ENCODE assay signal across 19 mouse cellular contexts in genomic region chr1:75518427-75518826, GRCm38 (mm10). TPM values are rescaled to one million over a fixed set of nuclear protein-coding genes. Genes with fewer than 3 reads are reported as not detected.
A peak's percentile ranks its signal among the peaks of the same experiment; 100 is the strongest.
DNase-seq lines count a peak whose midpoint lies in the region; ATAC-seq and TF ChIP-seq lines count a peak whose summit lies in the region.
"Had no signal": no experiment of that assay in that cellular context is flagged by ENCODE, and none has a peak within 500 bp of the region (broad histone marks: within the 10 kb centered on the region; RNA-seq: fewer than 3 reads in every experiment).

No protein-coding gene starts in this region.

- no peaks in the 10 kb centered on the region for H3K36me3 ChIP-seq in kidney, postnatal 0 days (ENCODE audit: insufficient read depth, low read length)
- no peaks in the 10 kb centered on the region for H3K36me3 ChIP-seq in ES-Bruce4 (ENCODE audit: control insufficient read depth, insufficient read depth, low read length, poor library complexity, severe bottlenecking)
- no peaks in the 10 kb centered on the region for H3K36me3 ChIP-seq in intestine, embryonic 16.5 days (ENCODE audit: control insufficient read depth, insufficient read depth, low read length)
- no peaks in the 10 kb centered on the region for H3K36me3 ChIP-seq in thymus, adult 2 months (ENCODE audit: control insufficient read depth, insufficient read depth, low read length)
- H3K36me3 ChIP-seq: forebrain, embryonic 12.5 days; limb, embryonic 13.5 days; liver, embryonic 15.5 days; midbrain, embryonic 12.5 days had no signal

- H3K9me3 ChIP-seq in kidney, postnatal 0 days (replicated peaks; ENCODE audit: low read length): no peaks in the 10 kb centered on the region
- no peaks in the 10 kb centered on the region for H3K9me3 ChIP-seq in ES-Bruce4 (replicated peaks; ENCODE audit: control insufficient read depth, insufficient read depth, low read length, poor library complexity, severe bottlenecking)
- H3K9me3 ChIP-seq in intestine, embryonic 16.5 days (ENCODE audit: control insufficient read depth, low read length): no peaks in the 10 kb centered on the region
- H3K9me3 ChIP-seq: forebrain, embryonic 12.5 days; limb, embryonic 13.5 days; liver, embryonic 15.5 days; midbrain, embryonic 12.5 days had no signal

- H3K4me1 ChIP-seq in kidney, postnatal 0 days (replicated peaks; ENCODE audit: insufficient read depth, low read length): no peaks in the 10 kb centered on the region; the same call in 1 of the 2 replicates
- peaks cover 5% of the 10 kb centered on the region for H3K4me1 ChIP-seq in ES-Bruce4 (ENCODE audit: control insufficient read depth, insufficient read depth, low read length)
- peaks cover 23% of the 10 kb centered on the region for H3K4me1 ChIP-seq in intestine, embryonic 16.5 days (ENCODE audit: control insufficient read depth, insufficient read depth, low read length)
- H3K4me1 ChIP-seq in thymus, adult 2 months (replicated peaks; ENCODE audit: control insufficient read depth, insufficient read depth, low read length): no peaks in the 10 kb centered on the region

- no peak for TF ChIP-seq POLR2A in ES-Bruce4 (IDR thresholded peaks at IDR 0.05; ENCODE audit: insufficient read depth, low read length)
- TF ChIP-seq POLR2A in thymus, adult 2 months (IDR thresholded peaks at IDR 0.05; ENCODE audit: control insufficient read depth, extremely low read depth, insufficient read depth, low read length, poor library complexity): no peak

- 93% methylated on average over 4 of the region's 4 CpGs for WGBS in kidney, postnatal 0 days
- WGBS in intestine, embryonic 16.5 days: 92% methylated on average over 4 of the region's 4 CpGs
- 93% methylated on average over 4 of the region's 4 CpGs for WGBS in thymus, adult 2 months

- intact Hi-C loops in left cerebral cortex, postnatal 4 days (cut with DNase I): no loop called here

- H3K27me3 ChIP-seq in kidney, postnatal 0 days (ENCODE audit: insufficient read depth, low read length): no peaks in the 10 kb centered on the region
- H3K27me3 ChIP-seq in ES-Bruce4 (ENCODE audit: control insufficient read depth, insufficient read depth, low read length, poor library complexity, severe bottlenecking): no peaks in the 10 kb centered on the region
- H3K27me3 ChIP-seq in intestine, embryonic 16.5 days (replicated peaks; ENCODE audit: control insufficient read depth, insufficient read depth, low read length): no peaks in the 10 kb centered on the region
- no peaks in the 10 kb centered on the region for H3K27me3 ChIP-seq in thymus, adult 2 months (ENCODE audit: control insufficient read depth, insufficient read depth, low read length)
- H3K27me3 ChIP-seq: forebrain, embryonic 12.5 days; limb, embryonic 13.5 days; liver, embryonic 15.5 days; midbrain, embryonic 12.5 days had no signal

- H3K4me3 ChIP-seq in kidney, postnatal 0 days (replicated peaks; ENCODE audit: low read depth, low read length): no peak overlapping the region
- H3K4me3 ChIP-seq in ES-Bruce4 (ENCODE audit: low read depth, low read length): no peak overlapping the region
- no peak overlapping the region for H3K4me3 ChIP-seq in intestine, embryonic 16.5 days (ENCODE audit: low read length)
- H3K4me3 ChIP-seq in thymus, adult 2 months (ENCODE audit: control insufficient read depth, insufficient read depth, low read length): no peak overlapping the region
- H3K4me3 ChIP-seq: forebrain, embryonic 12.5 days; heart, adult 2 months; left cerebral cortex, adult 2 months; limb, embryonic 13.5 days; liver, embryonic 15.5 days; midbrain, embryonic 12.5 days had no signal

- TF ChIP-seq EP300 in ES-Bruce4 (IDR thresholded peaks at IDR 0.05; ENCODE audit: insufficient read depth, low read depth, low read length): no peak

- no peak overlapping the region for H3K9ac ChIP-seq in kidney, postnatal 0 days (ENCODE audit: low read depth, low read length)
- peak overlapping the region; percentile 41 for H3K9ac ChIP-seq in ES-Bruce4 (ENCODE audit: low read depth, poor library complexity, severe bottlenecking)
- no peak overlapping the region for H3K9ac ChIP-seq in intestine, embryonic 16.5 days (ENCODE audit: low read depth, low read length)
- H3K9ac ChIP-seq: forebrain, embryonic 12.5 days; hindbrain, embryonic 14.5 days; limb, embryonic 13.5 days; liver, embryonic 15.5 days; midbrain, embryonic 12.5 days had no signal

- 0 out of 2 replicates have a peak overlapping the region, but pooled peaks have one; percentile 13 for H3K27ac ChIP-seq in kidney, postnatal 0 days
- H3K27ac ChIP-seq in ES-Bruce4 (ENCODE audit: insufficient read depth, low read length): peak overlapping the region; percentile 79
- peak overlapping the region; percentile 76 for H3K27ac ChIP-seq in intestine, embryonic 16.5 days (ENCODE audit: low read length)
- no peak overlapping the region for H3K27ac ChIP-seq in thymus, adult 2 months (ENCODE audit: control insufficient read depth, insufficient read depth, low read length)
- H3K27ac ChIP-seq: forebrain, embryonic 12.5 days; heart, adult 2 months; hindbrain, embryonic 14.5 days; left cerebral cortex, adult 2 months; liver, embryonic 15.5 days; macrophage; midbrain, embryonic 12.5 days had no signal

- H3K4me2 ChIP-seq in kidney, postnatal 0 days (ENCODE audit: low read length): no peak overlapping the region
- no peak overlapping the region for H3K4me2 ChIP-seq in intestine, embryonic 16.5 days (ENCODE audit: low read depth, low read length)
- H3K4me2 ChIP-seq: forebrain, embryonic 12.5 days; hindbrain, embryonic 14.5 days; limb, embryonic 13.5 days; liver, embryonic 15.5 days; midbrain, embryonic 12.5 days had no signal

- no peak for TF ChIP-seq CTCF in kidney, postnatal 0 days (IDR thresholded peaks at IDR 0.05; ENCODE audit: low read depth)
- no peak for TF ChIP-seq CTCF in ES-Bruce4 (IDR thresholded peaks at IDR 0.05; ENCODE audit: low read depth, low read length)
- TF ChIP-seq CTCF in thymus, adult 2 months (IDR thresholded peaks at IDR 0.05; ENCODE audit: borderline replicate concordance, control insufficient read depth, extremely low read depth, insufficient read depth, low read length, poor library complexity): no peak

- ATAC-seq in kidney, postnatal 0 days (replicated peaks; ENCODE audit: low FRiP score, low read depth): no peak
- ATAC-seq in intestine, embryonic 16.5 days: no peak

- no peak for DNase-seq in kidney, postnatal 0 days (ENCODE audit: low spot score)
- DNase-seq in kidney, adult 18-20 months: no peak
- DNase-seq in R1 (ENCODE audit: low read depth, low spot score): peak; percentile 68
- DNase-seq in thymus, adult 2 months: no peak
- no peak for DNase-seq in left cerebral cortex, postnatal 4 days
- DNase-seq: adrenal gland, postnatal 36 days; cerebellum, adult 2 months; gastrocnemius, postnatal 14 days; heart, adult 2 months; right cerebral cortex, postnatal 25 days had no signal

RNA-seq across cellular contexts. Expression of gene Stk11ip, which starts 2.9 kb away (rescaled TPM):
- polyA plus RNA-seq in kidney, postnatal 0 days (2015; fragmentation: Nextera tagmentation; extraction: Ambion mirVana): 14.9 and 15.0 TPM in 2 replicates
- 18.8 and 22.7 TPM in 2 replicates for polyA plus RNA-seq in ES-Bruce4 (2011; ENCODE audit: insufficient read depth, insufficient read length, low read depth, missing spikeins)
- polyA plus RNA-seq in intestine, embryonic 16.5 days (2015; fragmentation: Nextera tagmentation; extraction: Ambion mirVana): 16.6 and 17.8 TPM in 2 replicates
- polyA plus RNA-seq in thymus, adult 2 months (2012; rRNA removed): 73.2 and 93.0 TPM in 2 replicates
- 10 to 100 TPM; 28.0 to 33.7 TPM for total RNA-seq in left cerebral cortex, postnatal 4 days (2021)

RNA-seq across cellular contexts. Expression of gene Inha, which starts 11.6 kb away (rescaled TPM):
- polyA plus RNA-seq in kidney, postnatal 0 days (2015; fragmentation: Nextera tagmentation; extraction: Ambion mirVana): 2.8 and 3.5 TPM in 2 replicates
- polyA plus RNA-seq in ES-Bruce4 (2011; ENCODE audit: insufficient read depth, insufficient read length, low read depth, missing spikeins): 1.9 and 2.4 TPM in 2 replicates
- polyA plus RNA-seq in intestine, embryonic 16.5 days (2015; fragmentation: Nextera tagmentation; extraction: Ambion mirVana): 6.6 and 7.3 TPM in 2 replicates
- polyA plus RNA-seq in thymus, adult 2 months (2012; rRNA removed): 9.6 and 19.9 TPM in 2 replicates
- 10 to 100 TPM; 42.4 to 42.8 TPM for total RNA-seq in left cerebral cortex, postnatal 4 days (2021)
- polyA plus RNA-seq: macrophage had no signal

RNA-seq across cellular contexts. Expression of gene Obsl1, which starts 12.2 kb away (rescaled TPM):
- 35.0 and 42.6 TPM in 2 replicates for polyA plus RNA-seq in kidney, postnatal 0 days (2015; fragmentation: Nextera tagmentation; extraction: Ambion mirVana)
- polyA plus RNA-seq in ES-Bruce4 (2011; ENCODE audit: insufficient read depth, insufficient read length, low read depth, missing spikeins): 32.6 and 32.9 TPM in 2 replicates
- 38.7 and 42.7 TPM in 2 replicates for polyA plus RNA-seq in intestine, embryonic 16.5 days (2015; fragmentation: Nextera tagmentation; extraction: Ambion mirVana)
- polyA plus RNA-seq in thymus, adult 2 months (2012; rRNA removed): 17.9 and 23.1 TPM in 2 replicates
- 10 to 100 TPM; 39.3 to 46.6 TPM for total RNA-seq in left cerebral cortex, postnatal 4 days (2021)
- polyA plus RNA-seq: macrophage had no signal

RNA-seq across cellular contexts. Expression of gene Slc4a3, which starts 27.6 kb away (rescaled TPM):
- polyA plus RNA-seq in kidney, postnatal 0 days (2015; fragmentation: Nextera tagmentation; extraction: Ambion mirVana): 15.1 and 15.3 TPM in 2 replicates
- polyA plus RNA-seq in ES-Bruce4 (2011; ENCODE audit: insufficient read depth, insufficient read length, low read depth, missing spikeins): 6.6 and 7.4 TPM in 2 replicates
- 7.6 and 9.8 TPM in 2 replicates for polyA plus RNA-seq in intestine, embryonic 16.5 days (2015; fragmentation: Nextera tagmentation; extraction: Ambion mirVana)
- 8.1 and 21.2 TPM in 2 replicates for polyA plus RNA-seq in thymus, adult 2 months (2012; rRNA removed)
- total RNA-seq in left cerebral cortex, postnatal 4 days (2021): 100 to 1,000 TPM; 143 to 144 TPM

RNA-seq across cellular contexts. Expression of gene Tmem198, which starts 39.1 kb away (rescaled TPM):
- 0.61 and 1.3 TPM in 2 replicates for polyA plus RNA-seq in kidney, postnatal 0 days (2015; fragmentation: Nextera tagmentation; extraction: Ambion mirVana)
- 0.27 and 0.53 TPM in 2 replicates for polyA plus RNA-seq in ES-Bruce4 (2011; ENCODE audit: insufficient read depth, insufficient read length, low read depth, missing spikeins)
- 1.5 and 1.9 TPM in 2 replicates for polyA plus RNA-seq in intestine, embryonic 16.5 days (2015; fragmentation: Nextera tagmentation; extraction: Ambion mirVana)
- polyA plus RNA-seq in thymus, adult 2 months (2012; rRNA removed): 3.0 and 3.5 TPM in 2 replicates
- 10 to 100 TPM; 41.8 to 43.5 TPM for total RNA-seq in left cerebral cortex, postnatal 4 days (2021)
- polyA plus RNA-seq: macrophage had no signal
